Mouse (Mus musculus): ENCODE measurements around the gene Nmbr. TPM values are rescaled to one million over a fixed set of nuclear protein-coding genes. Genes with fewer than 3 reads are reported as not detected.

Nmbr gene
- 0.06 TPM in 1 of 2 replicates, not detected in the other for polyA plus RNA-seq (2012; rRNA removed)

GRCm38 (mm10) chr10:14705072-14706066, at the start of gene Nmbr, which contains the start of gene Vta1:
Gene Nmbr, plus strand, starts transcription at chr10:14705591.
Gene Vta1, minus strand, starts transcription at chr10:14705560.

GRCm38 (mm10) chr10:14718114-14718513, 12.7 kb downstream of the Nmbr start, which contains the start of gene Gje1:
Gene Gje1, minus strand, starts transcription at chr10:14718214.

Other genes with a start within 250 kb of the Nmbr start
- 0.79 and 1.00 TPM in 2 replicates for gene Adgrg6, start 159.9 kb upstream of the Nmbr start, polyA plus RNA-seq (2012; rRNA removed)
- 23.7 and 27.6 TPM in 2 replicates for gene Vta1, start within 50 bp of the Nmbr start, polyA plus RNA-seq (2012; rRNA removed)
- not detected in 2 replicates for gene Gje1, start 12.6 kb downstream of the Nmbr start, polyA plus RNA-seq (2012; rRNA removed)